Mouse (Mus musculus) heart, embryonic 16.5 days (tissue): ENCODE measurements at regions not wholly inside any gene's neighbourhood (a gene's known extent, or its start where the extent isn't known, plus 50 kb on each side); places are given as distances from the start of the nearest gene placed in this dataset.

Experiments used
- ATAC-seq: fragments of 200-750 bp; cut with Nextera tagmentation; replicated peaks from 2 replicates; pipeline ENCODE4 v1.8.0; 2017; ENCODE audit warnings: moderate number of reproducible peaks; ENCODE audit not compliant: insufficient read depth, low FRiP score; ENCODE audit errors: extremely low read depth
- H3K27ac ChIP-seq: fragments of 300-500 bp; sonication (generic); 2 replicates; pipeline ENCODE4 v1.5.1; 2014; ENCODE audit warnings: mild to moderate bottlenecking, low read length, control low read depth, moderate library complexity
- H3K27me3 ChIP-seq: fragments of 300-500 bp; sonication (generic); 2 replicates; pipeline ENCODE4 v1.6.1; 2014; ENCODE audit warnings: low read length, mixed read lengths; ENCODE audit not compliant: control insufficient read depth, insufficient read depth
- H3K36me3 ChIP-seq: fragments of 300-500 bp; sonication (generic); 2 replicates; pipeline ENCODE4 v1.6.1; 2014; ENCODE audit not compliant: control insufficient read depth, insufficient read depth
- H3K4me1 ChIP-seq: fragments of 300-500 bp; sonication (generic); 2 replicates; pipeline ENCODE4 v1.6.1; 2014; ENCODE audit warnings: low read length, mixed read lengths; ENCODE audit not compliant: control insufficient read depth, insufficient read depth
- H3K4me2 ChIP-seq: fragments of 300-500 bp; sonication (generic); 2 replicates; pipeline ENCODE4 v1.6.1; 2014; ENCODE audit warnings: low read depth, mild to moderate bottlenecking, control low read depth, low read length
- H3K4me3 ChIP-seq: fragments of 300-500 bp; sonication (generic); 2 replicates; pipeline ENCODE4 v1.5.1; 2014; ENCODE audit warnings: mild to moderate bottlenecking, control low read depth, low read length
- H3K9ac ChIP-seq: fragments of 300-500 bp; sonication (generic); 2 replicates; pipeline ENCODE4 v1.6.1; 2014; ENCODE audit warnings: low read length, control low read depth
- H3K9me3 ChIP-seq: fragments of 300-500 bp; sonication (generic); replicated peaks from 2 replicates; pipeline ENCODE4 v1.6.1; 2016; ENCODE audit warnings: low read length; ENCODE audit not compliant: control insufficient read depth
- WGBS: fragments of 180-500 bp; shearing (Covaris S2); extraction: QIAGEN DNeasy Blood & Tissue Kit; methylation state at CpG from one replicate; pipeline ENCODE4 v1.1.7; 2014; 5-methylcytosine and 5-hydroxymethylcytosine counted together

- Histone ChIP-seq H3K4me3 (no peak overlapping the region), H3K9me3 (no peaks in the 10 kb centered on the region)
Measured at GRCm38 (mm10) chr3:49566769-49567729, 190.1 kb downstream of the Pcdh18 start.

GRCm38 (mm10) chr3:49527642-49528041 is 229.5 kb downstream of the Pcdh18 start:
- Histone ChIP-seq H3K4me3 (no peak overlapping the region), H3K9me3 (no peaks in the 10 kb centered on the region), H3K9ac (no peak overlapping the region), H3K27ac (no peak overlapping the region), H3K4me1 (no peaks in the 10 kb centered on the region), H3K36me3 (no peaks in the 10 kb centered on the region), H3K4me2 (no peak overlapping the region), H3K27me3 (no peaks in the 10 kb centered on the region)
- no peak for ATAC-seq

More at GRCm38 (mm10) chr3:49566769-49567729, 190.1 kb downstream of the Pcdh18 start:
- H3K4me2 ChIP-seq = no peak overlapping the region
- no peaks in the 10 kb centered on the region for H3K36me3 ChIP-seq
- H3K9ac ChIP-seq = no peak overlapping the region
- no peak overlapping the region for H3K27ac ChIP-seq
- 83% methylated on average over 8 of the region's 8 CpGs for WGBS
- ATAC-seq = no peak
- H3K4me1 ChIP-seq = no peaks in the 10 kb centered on the region
- no peaks in the 10 kb centered on the region for H3K27me3 ChIP-seq

DNA sequence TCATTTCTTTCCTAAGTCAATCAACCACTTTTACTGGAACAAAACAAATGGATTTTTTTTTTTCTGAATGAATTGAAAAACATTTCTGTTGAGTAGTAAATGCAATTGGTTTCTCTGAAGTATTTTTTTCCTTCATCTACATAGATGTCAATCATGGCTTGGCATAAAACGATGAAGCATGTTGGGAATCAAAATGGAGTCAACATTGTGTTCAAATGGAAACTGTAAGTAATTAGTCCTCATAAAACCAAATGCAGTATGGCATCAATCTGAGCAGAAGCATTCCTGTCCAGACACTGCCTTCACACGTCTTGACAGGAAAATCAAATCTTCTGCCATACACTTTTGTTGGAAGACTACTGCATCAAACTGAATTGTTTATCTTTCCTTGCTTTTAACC is 237.0 kb downstream of the Pcdh18 start:
- ATAC-seq = no peak
- Histone ChIP-seq H3K9me3 (no peaks in the 10 kb centered on the region), H3K27ac (no peak overlapping the region), H3K4me2 (no peak overlapping the region), H3K27me3 (no peaks in the 10 kb centered on the region), H3K9ac (no peak overlapping the region), H3K4me1 (no peaks in the 10 kb centered on the region), H3K4me3 (no peak overlapping the region), H3K36me3 (no peaks in the 10 kb centered on the region)
- 68% methylated on average over 2 of the region's 2 CpGs for WGBS

GRCm38 (mm10) chr3:49504581-49504980 is 252.5 kb downstream of the Pcdh18 start:
- Histone ChIP-seq H3K27ac (no peak overlapping the region), H3K4me1 (no peaks in the 10 kb centered on the region), H3K9ac (no peak overlapping the region), H3K4me3 (no peak overlapping the region), H3K36me3 (no peaks in the 10 kb centered on the region), H3K27me3 (no peaks in the 10 kb centered on the region), H3K4me2 (no peak overlapping the region), H3K9me3 (no peaks in the 10 kb centered on the region)
- WGBS = 59% methylated on average over 6 of the region's 6 CpGs
- ATAC-seq = no peak

DNA sequence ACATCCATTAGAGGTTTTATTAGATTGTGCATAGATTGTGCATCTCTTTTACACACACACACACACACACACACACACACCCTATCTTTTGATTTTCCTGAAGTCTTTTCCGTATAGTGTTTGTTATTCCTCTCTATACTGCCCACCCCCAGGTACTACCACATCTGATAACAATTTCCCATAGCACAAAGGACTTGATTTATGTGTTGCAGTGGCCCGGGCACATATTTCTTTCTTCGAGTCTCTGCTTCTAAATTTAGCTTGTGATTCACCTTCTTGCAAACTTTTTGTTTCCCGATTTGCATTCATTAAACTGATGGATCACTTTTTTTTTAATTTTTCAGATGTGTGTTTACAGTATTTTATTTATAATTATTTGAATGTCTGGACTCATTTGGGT is 254.8 kb downstream of the Pcdh18 start:
- Histone ChIP-seq H3K27me3 (no peaks in the 10 kb centered on the region), H3K9me3 (no peaks in the 10 kb centered on the region), H3K4me3 (no peak overlapping the region), H3K4me1 (no peaks in the 10 kb centered on the region), H3K27ac (no peak overlapping the region), H3K4me2 (no peak overlapping the region), H3K9ac (no peak overlapping the region), H3K36me3 (no peaks in the 10 kb centered on the region)
- ATAC-seq = no peak
- 59% methylated on average over 4 of the region's 4 CpGs for WGBS

- H3K4me1 ChIP-seq = no peaks in the 10 kb centered on the region
- H3K27ac ChIP-seq = no peak overlapping the region
- ATAC-seq = no peak
- H3K27me3 ChIP-seq = no peaks in the 10 kb centered on the region
- no peak overlapping the region for H3K9ac ChIP-seq
- WGBS = 64% methylated on average over 8 of the region's 8 CpGs
- H3K9me3 ChIP-seq = no peaks in the 10 kb centered on the region
- no peak overlapping the region for H3K4me2 ChIP-seq
- no peak overlapping the region for H3K4me3 ChIP-seq
- no peaks in the 10 kb centered on the region for H3K36me3 ChIP-seq
Measured at GRCm38 (mm10) chr3:49485105-49485504, 272.0 kb downstream of the Pcdh18 start.
